Mouse (Mus musculus) embryonic facial prominence, embryonic 13.5 days (tissue): Measurements from ENCODE around the gene Itfg2. TPM values are rescaled to one million over a fixed set of nuclear protein-coding genes. Genes with fewer than 3 reads are reported as not detected.

ENCODE experiments used
- polyA plus RNA-seq: library from polyadenylated mRNA; unstranded; fragments of >200 nt; fragmentation: Nextera tagmentation; extraction: Ambion mirVana; gene quantifications from 2 replicates; pipeline ENCODE4 v1.2.1, GENCODE M21; 2015

The Itfg2 gene
- polyA plus RNA-seq, 1 experiment from 2014 or later: 41.7 TPM

Other genes with a start within 250 kb of the Itfg2 start
- gene Tead4, start 124.1 kb downstream of the Itfg2 start, polyA plus RNA-seq: 2.4 and 3.3 TPM in 2 replicates
- gene Tulp3, start 69.1 kb downstream of the Itfg2 start, polyA plus RNA-seq: 33.7 and 36.7 TPM in 2 replicates
- 154 and 157 TPM in 2 replicates for gene Rhno1, start 62.0 kb downstream of the Itfg2 start, polyA plus RNA-seq
- gene Foxm1, start 62.0 kb downstream of the Itfg2 start, polyA plus RNA-seq: 31.5 and 38.6 TPM in 2 replicates
- gene Tex52, start 49.5 kb downstream of the Itfg2 start, polyA plus RNA-seq: 0.39 and 1.5 TPM in 2 replicates
- not detected in 2 replicates for gene Gm44596, start 49.4 kb downstream of the Itfg2 start, polyA plus RNA-seq
- gene Nrip2, start 25.6 kb downstream of the Itfg2 start, polyA plus RNA-seq: 5.1 and 5.7 TPM in 2 replicates
- gene Fkbp4, start 13.7 kb upstream of the Itfg2 start, polyA plus RNA-seq: 411 and 438 TPM in 2 replicates
- 0.15 and 3.1 TPM in 2 replicates for gene Pzp, start 101.8 kb upstream of the Itfg2 start, polyA plus RNA-seq
- gene A2ml1, start 156.7 kb upstream of the Itfg2 start, polyA plus RNA-seq: 1.5 and 3.1 TPM in 2 replicates
- not detected in 2 replicates for gene Klrb1a, start 198.6 kb upstream of the Itfg2 start, polyA plus RNA-seq
- gene Clec2h, start 237.5 kb upstream of the Itfg2 start, polyA plus RNA-seq: 2.5 TPM in 1 of 2 replicates, not detected in the other